8 mouse cellular contexts compared by ENCODE assay signal in the genomic region with DNA sequence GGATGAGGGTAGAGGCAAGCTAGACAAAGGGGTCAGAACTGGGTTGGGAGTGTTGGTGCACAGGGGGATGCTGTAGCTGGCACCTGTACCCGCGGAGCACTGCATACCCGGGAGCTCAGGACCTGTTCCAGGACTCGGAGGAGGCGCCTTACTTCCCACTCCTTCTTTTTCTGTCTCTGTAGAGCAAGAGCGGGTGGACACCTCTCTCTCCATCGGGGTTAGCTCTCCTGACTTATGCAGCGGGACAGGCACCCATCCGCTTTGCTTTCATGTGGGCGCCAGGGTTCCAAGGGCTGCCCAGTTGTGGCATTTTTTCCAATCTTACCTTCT. TPM values are rescaled to one million over a fixed set of nuclear protein-coding genes. Genes with fewer than 3 reads are reported as not detected.
A peak's percentile ranks its signal among the peaks of the same experiment; 100 is the strongest.
DNase-seq lines count a peak whose midpoint lies in the region; ATAC-seq and TF ChIP-seq lines count a peak whose summit lies in the region.

No protein-coding gene starts in this region.

- no peaks in the 10 kb centered on the region for H3K36me3 ChIP-seq in heart, embryonic 12.5 days
- no peaks in the 10 kb centered on the region for H3K36me3 ChIP-seq in hindbrain, embryonic 10.5 days
- no peaks in the 10 kb centered on the region for H3K36me3 ChIP-seq in midbrain, embryonic 10.5 days

- H3K27ac ChIP-seq in heart, embryonic 12.5 days (ENCODE audit: poor library complexity, severe bottlenecking), result no peak overlapping the region
- H3K27ac ChIP-seq in bone marrow macrophage, adult 2 months (ENCODE audit: insufficient read depth, low read depth, low read length), result no peak overlapping the region
- peak overlapping the region; percentile 90 for H3K27ac ChIP-seq in hindbrain, embryonic 10.5 days
- peak overlapping the region; percentile 86 for H3K27ac ChIP-seq in midbrain, embryonic 10.5 days (replicated peaks)

- H3K4me1 ChIP-seq in heart, embryonic 12.5 days (replicated peaks), result peaks cover 17% of the 10 kb centered on the region
- peaks cover 3% of the 10 kb centered on the region; the same call in 1 of the 2 replicates for H3K4me1 ChIP-seq in bone marrow macrophage, adult 2 months (ENCODE audit: control insufficient read depth, insufficient read depth, low read length)
- H3K4me1 ChIP-seq in hindbrain, embryonic 10.5 days (replicated peaks), result peaks cover 20% of the 10 kb centered on the region
- H3K4me1 ChIP-seq in midbrain, embryonic 10.5 days, result peaks cover 19% of the 10 kb centered on the region

- peak overlapping the region; percentile 66 for H3K4me3 ChIP-seq in heart, embryonic 12.5 days
- peak overlapping the region; percentile 36; the same call in 1 of the 2 replicates for H3K4me3 ChIP-seq in bone marrow macrophage, adult 2 months (ENCODE audit: insufficient read depth, low read length)
- peak overlapping the region; percentile 85 for H3K4me3 ChIP-seq in hindbrain, embryonic 10.5 days
- peak overlapping the region; percentile 89 for H3K4me3 ChIP-seq in midbrain, embryonic 10.5 days

- no peak for TF ChIP-seq POLR2A in bone marrow macrophage, adult 2 months (IDR thresholded peaks at IDR 0.05; ENCODE audit: borderline replicate concordance, low read depth, low read length)

- peaks cover 64% of the 10 kb centered on the region for H3K27me3 ChIP-seq in heart, embryonic 12.5 days (replicated peaks)
- peaks cover 67% of the 10 kb centered on the region for H3K27me3 ChIP-seq in hindbrain, embryonic 10.5 days (ENCODE audit: insufficient read depth, poor library complexity, severe bottlenecking)
- peaks cover 62% of the 10 kb centered on the region for H3K27me3 ChIP-seq in midbrain, embryonic 10.5 days (ENCODE audit: low read depth, poor library complexity, severe bottlenecking)

- intact Hi-C loops in heart, postnatal 14 days (cut with DNase I), result no loop called here

- H3K9me3 ChIP-seq in heart, embryonic 12.5 days (replicated peaks), result no peaks in the 10 kb centered on the region
- no peaks in the 10 kb centered on the region for H3K9me3 ChIP-seq in hindbrain, embryonic 10.5 days
- no peaks in the 10 kb centered on the region for H3K9me3 ChIP-seq in midbrain, embryonic 10.5 days (replicated peaks)

- WGBS in heart, embryonic 12.5 days, result 1% methylated on average over 10 of the region's 10 CpGs
- under 1% methylated on average over 10 of the region's 10 CpGs for WGBS in hindbrain, embryonic 10.5 days
- WGBS in midbrain, embryonic 10.5 days, result 1% methylated on average over 10 of the region's 10 CpGs

- H3K4me2 ChIP-seq in heart, embryonic 12.5 days, result peak overlapping the region; percentile 99

- H3K9ac ChIP-seq in heart, embryonic 12.5 days, result peak overlapping the region; percentile 52; the same call in 1 of the 2 replicates

- TF ChIP-seq CTCF in bone marrow macrophage, adult 2 months (IDR thresholded peaks at IDR 0.05; ENCODE audit: low read depth, low read length), result no peak

- no peak for DNase-seq in heart, postnatal 14 days
- no peak for DNase-seq in hindbrain, embryonic 10.5 days (ENCODE audit: low spot score)
- DNase-seq in midbrain, embryonic 10.5 days (ENCODE audit: low spot score), result no peak
- DNase-seq in adrenal gland, postnatal 14 days, result no peak
- no peak for DNase-seq in ovary, adult 18-20 months (ENCODE audit: low spot score)
- DNase-seq in adrenal gland, adult 2 months, result no peak

- no peak for ATAC-seq in heart, embryonic 12.5 days (ENCODE audit: insufficient number of reproducible peaks, low FRiP score)

RNA-seq across cellular contexts. Expression of a gene that starts 0.6 kb away (rescaled TPM):
- 0.10 TPM in 1 of 2 replicates, not detected in the other for polyA plus RNA-seq in heart, embryonic 12.5 days (2016; fragmentation: Nextera tagmentation; extraction: Ambion mirVana)
- not detected for total RNA-seq in heart, postnatal 14 days (2021)
- not detected in 2 replicates for polyA plus RNA-seq in bone marrow macrophage, adult 2 months (2012; ENCODE audit: insufficient read depth, insufficient read length, missing spikeins)
- polyA plus RNA-seq in hindbrain, embryonic 10.5 days (2016; fragmentation: Nextera tagmentation; extraction: Ambion mirVana), result 10.7 and 30.9 TPM in 2 replicates
- polyA plus RNA-seq in midbrain, embryonic 10.5 days (2016; fragmentation: Nextera tagmentation; extraction: Ambion mirVana), result 6.6 and 17.6 TPM in 2 replicates
- 0.90 and 1.4 TPM in 2 replicates for total RNA-seq in adrenal gland, postnatal 14 days (2021)
- under 1 TPM; 0.41 to 0.66 TPM for total RNA-seq in adrenal gland, adult 2 months (2021)
- polyA plus RNA-seq in adrenal gland, adult 2 months (2012; rRNA removed), result 0.18 and 0.35 TPM in 2 replicates

Comparison
In these comparisons a context has a peak if more than half of its experiments do, and no peak if none do; other contexts are left out.
1. H3K27ac ChIP-seq: peak in hindbrain, embryonic 10.5 days (single experiment) and midbrain, embryonic 10.5 days (single experiment); none in heart, embryonic 12.5 days (single experiment) and bone marrow macrophage, adult 2 months (single experiment).
2. H3K4me3 ChIP-seq: peak in every context shown above with its lines; median percentile 89 in midbrain, embryonic 10.5 days; 85 in hindbrain, embryonic 10.5 days; 66 in heart, embryonic 12.5 days; 36 in bone marrow macrophage, adult 2 months.